Mouse (Mus musculus): ENCODE results near the gene Chst8. TPM values are rescaled to one million over a fixed set of nuclear protein-coding genes. Genes with fewer than 3 reads are reported as not detected.

Chst8 gene
- polyA plus RNA-seq (2012; fragmentation: generic; extraction: Trizol): not detected

GRCm38 (mm10) chr7:34812531-34813111 lies at the start of gene Chst8:
Chst8 (minus strand) TSS chr7:34812711.

DNA sequence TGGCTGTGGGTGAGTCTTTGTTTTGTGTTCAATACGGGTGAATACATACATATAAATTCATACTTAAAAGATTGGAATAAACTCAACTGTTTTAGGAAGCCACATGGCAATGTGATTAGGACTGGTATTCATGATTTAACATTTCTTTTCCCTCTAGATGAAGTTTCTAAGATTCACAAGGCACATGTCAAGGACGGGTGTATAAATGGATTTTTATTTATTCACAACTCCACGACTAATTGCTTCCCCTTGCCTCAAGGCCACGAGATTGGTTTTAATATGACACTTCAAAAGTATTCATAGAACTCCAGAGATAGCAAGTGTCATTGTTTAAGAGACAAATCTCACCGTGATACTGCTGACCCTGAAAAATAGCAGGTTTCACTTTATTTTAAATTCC lies 155.9 kb downstream of the Chst8 start, which contains the start of gene Kctd15:
Kctd15 (minus strand) TSS at position 101 of the 400 bp plus-strand sequence.

Other genes starting within 250 kb of the Chst8 start
- 10 to 100 TPM in 1 of 2 experiments, 1 to 10 TPM in 1; 9.3 to 24.1 TPM for gene Kctd15, start 156.0 kb downstream of the Chst8 start, polyA plus RNA-seq (2012; fragmentation: generic; extraction: Trizol)
- 10 to 100 TPM; 32.1 to 35.9 TPM for gene Pepd, start 99.7 kb upstream of the Chst8 start, polyA plus RNA-seq (2012; fragmentation: generic; extraction: Trizol)
- 1 to 10 TPM; 1.9 to 7.0 TPM for gene Cebpg, start 243.9 kb upstream of the Chst8 start, polyA plus RNA-seq (2012; fragmentation: generic; extraction: Trizol)